Comparison of ENCODE assay signal across 15 mouse cellular contexts in the genomic region with DNA sequence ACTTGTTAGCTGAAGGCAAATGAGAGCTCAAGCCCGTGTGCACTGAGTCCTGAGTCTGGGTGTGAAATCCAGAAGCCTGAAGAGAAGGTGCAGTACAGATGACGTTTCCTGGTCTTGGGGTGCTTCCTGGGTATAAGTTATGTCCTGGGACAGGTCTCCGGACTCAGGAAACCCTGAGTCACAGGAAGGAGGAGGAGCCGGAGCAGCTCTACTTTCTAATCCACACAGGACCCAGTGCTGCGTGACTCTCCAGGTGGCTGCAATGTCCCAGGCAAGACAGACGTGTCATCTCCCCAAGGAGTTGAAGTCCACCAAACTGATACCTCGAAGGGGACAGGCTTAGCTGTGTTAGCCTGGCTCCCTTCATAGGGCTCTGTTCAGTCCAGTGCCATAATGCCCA. TPM values are rescaled to one million over a fixed set of nuclear protein-coding genes. Genes with fewer than 3 reads are reported as not detected.
A peak's percentile ranks its signal among the peaks of the same experiment; 100 is the strongest.
DNase-seq lines count a peak whose midpoint lies in the region; ATAC-seq lines count a peak whose summit lies in the region.
"Had no signal": no experiment of that assay in that cellular context is flagged by ENCODE, and none has a peak within 500 bp of the region (broad histone marks: within the 10 kb centered on the region; RNA-seq: fewer than 3 reads in every experiment).

No protein-coding gene starts in this region.

- no peak for ATAC-seq in kidney, embryonic 16.5 days (ENCODE audit: low FRiP score, low TSS enrichment)
- no peak for ATAC-seq in midbrain, embryonic 15.5 days (replicated peaks)

- H3K9me3 ChIP-seq in kidney, embryonic 16.5 days (ENCODE audit: low read length) = no peaks in the 10 kb centered on the region
- no peaks in the 10 kb centered on the region for H3K9me3 ChIP-seq in midbrain, embryonic 15.5 days
- H3K9me3 ChIP-seq: heart, embryonic 10.5 days; limb, embryonic 15.5 days; lung, embryonic 15.5 days; stomach, embryonic 15.5 days had no signal

- peaks cover 46% of the 10 kb centered on the region for H3K36me3 ChIP-seq in kidney, embryonic 16.5 days (ENCODE audit: insufficient read depth, low read length)
- peaks cover 41% of the 10 kb centered on the region for H3K36me3 ChIP-seq in midbrain, embryonic 15.5 days (replicated peaks)

- no peak overlapping the region for H3K4me3 ChIP-seq in kidney, embryonic 16.5 days (ENCODE audit: low read length)
- no peak overlapping the region for H3K4me3 ChIP-seq in midbrain, embryonic 15.5 days
- H3K4me3 ChIP-seq: heart, embryonic 10.5 days; limb, embryonic 15.5 days; lung, embryonic 15.5 days; stomach, embryonic 15.5 days had no signal

- H3K4me1 ChIP-seq in kidney, embryonic 16.5 days (ENCODE audit: insufficient read depth, low read length) = no peaks in the 10 kb centered on the region
- H3K4me1 ChIP-seq in midbrain, embryonic 15.5 days = no peaks in the 10 kb centered on the region
- H3K4me1 ChIP-seq: heart, embryonic 10.5 days; stomach, embryonic 15.5 days had no signal

- 60% methylated on average over 7 of the region's 7 CpGs for WGBS in kidney, embryonic 16.5 days
- WGBS in midbrain, embryonic 15.5 days = 89% methylated on average over 7 of the region's 7 CpGs

- H3K27me3 ChIP-seq in kidney, embryonic 16.5 days (ENCODE audit: insufficient read depth, low read length) = no peaks in the 10 kb centered on the region
- H3K27me3 ChIP-seq in midbrain, embryonic 15.5 days (replicated peaks) = no peaks in the 10 kb centered on the region
- H3K27me3 ChIP-seq: limb, embryonic 15.5 days; lung, embryonic 15.5 days; stomach, embryonic 15.5 days had no signal

- DNase-seq in kidney, adult 11 months = peak; percentile 70
- DNase-seq in B cell, adult 2 months = peak; percentile 40 to 45
- DNase-seq in adrenal gland, adult 8-10 months = peak; percentile 36
- DNase-seq in kidney, postnatal 10 days = peak; percentile 50
- no peak for DNase-seq in thymus, postnatal 0 days (ENCODE audit: low spot score)
- DNase-seq: cerebellum, postnatal 36 days; thymus, postnatal 14 days had no signal

- H3K27ac ChIP-seq in kidney, embryonic 16.5 days (ENCODE audit: low read length) = no peak overlapping the region
- no peak overlapping the region for H3K27ac ChIP-seq in midbrain, embryonic 15.5 days
- H3K27ac ChIP-seq: heart, embryonic 10.5 days; hindbrain, embryonic 14.5 days; limb, embryonic 15.5 days; lung, embryonic 15.5 days; stomach, embryonic 15.5 days had no signal

- H3K9ac ChIP-seq in kidney, embryonic 16.5 days (replicated peaks; ENCODE audit: low read length) = no peak overlapping the region
- H3K9ac ChIP-seq in midbrain, embryonic 15.5 days = no peak overlapping the region
- H3K9ac ChIP-seq: hindbrain, embryonic 14.5 days; limb, embryonic 15.5 days; lung, embryonic 15.5 days; stomach, embryonic 15.5 days had no signal

- no peak overlapping the region for H3K4me2 ChIP-seq in kidney, embryonic 16.5 days (replicated peaks; ENCODE audit: low read depth, low read length)
- H3K4me2 ChIP-seq in midbrain, embryonic 15.5 days = no peak overlapping the region
- H3K4me2 ChIP-seq: hindbrain, embryonic 14.5 days; limb, embryonic 15.5 days; lung, embryonic 15.5 days; midbrain, embryonic 11.5 days; stomach, embryonic 15.5 days had no signal

RNA-seq across cellular contexts. Expression of a gene that starts 44.6 kb away (rescaled TPM):
- polyA plus RNA-seq in kidney, embryonic 16.5 days (2015; fragmentation: Nextera tagmentation; extraction: Ambion mirVana) = 10.1 and 10.4 TPM in 2 replicates
- total RNA-seq in adrenal gland, adult 8-10 months (2022) = 10 to 100 TPM; 30.7 to 44.2 (median 36.5) TPM
- polyA plus RNA-seq in midbrain, embryonic 15.5 days (2015; fragmentation: Nextera tagmentation; extraction: Ambion mirVana) = 4.7 and 5.4 TPM in 2 replicates
- polyA plus RNA-seq in thymus, postnatal 0 days (2015; fragmentation: Nextera tagmentation; extraction: Ambion mirVana) = 16.8 and 21.4 TPM in 2 replicates

RNA-seq across cellular contexts. Expression of a gene that starts 57.8 kb away (rescaled TPM):
- polyA plus RNA-seq in kidney, embryonic 16.5 days (2015; fragmentation: Nextera tagmentation; extraction: Ambion mirVana) = 61.3 and 62.7 TPM in 2 replicates
- total RNA-seq in adrenal gland, adult 8-10 months (2022) = 10 to 100 TPM; 43.8 to 80.2 (median 57.1) TPM
- polyA plus RNA-seq in midbrain, embryonic 15.5 days (2015; fragmentation: Nextera tagmentation; extraction: Ambion mirVana) = 63.6 and 63.7 TPM in 2 replicates
- 35.3 and 35.9 TPM in 2 replicates for polyA plus RNA-seq in thymus, postnatal 0 days (2015; fragmentation: Nextera tagmentation; extraction: Ambion mirVana)

RNA-seq across cellular contexts. Expression of a gene that starts 58.4 kb away (rescaled TPM):
- polyA plus RNA-seq in kidney, embryonic 16.5 days (2015; fragmentation: Nextera tagmentation; extraction: Ambion mirVana) = 30.6 and 40.7 TPM in 2 replicates
- 1 to 10 TPM; 4.5 to 9.5 (median 7.9) TPM for total RNA-seq in adrenal gland, adult 8-10 months (2022)
- 9.0 and 11.9 TPM in 2 replicates for polyA plus RNA-seq in midbrain, embryonic 15.5 days (2015; fragmentation: Nextera tagmentation; extraction: Ambion mirVana)
- polyA plus RNA-seq in thymus, postnatal 0 days (2015; fragmentation: Nextera tagmentation; extraction: Ambion mirVana) = 32.8 and 33.9 TPM in 2 replicates
